Mouse (Mus musculus) C2C12 (cell line): ENCODE results near the gene Ufc1. TPM values are rescaled to one million over a fixed set of nuclear protein-coding genes. Genes with fewer than 3 reads are reported as not detected.
"Not testable (repeated sequence)": the region's sequence is repeated elsewhere in the genome, so short reads cannot be mapped to it uniquely, and the experiment has no call there.

Experiments
- H3K27me3 ChIP-seq: one replicate; pipeline ENCODE4 v1.6.1; 2011; ENCODE audit not compliant: control insufficient read depth, insufficient read depth, insufficient read length
- H3K36me3 ChIP-seq: one replicate; pipeline ENCODE4 v1.6.1; 2011; ENCODE audit not compliant: control insufficient read depth, insufficient read depth
- H3K4me3 ChIP-seq: one replicate; pipeline ENCODE4 v1.5.1; 2011; ENCODE audit warnings: mild to moderate bottlenecking, control low read depth; ENCODE audit not compliant: poor library complexity, insufficient read depth, severe bottlenecking
- H3K79me2 ChIP-seq: one replicate; pipeline ENCODE4 v1.6.1; 2011; ENCODE audit not compliant: control insufficient read depth, insufficient read depth
- H3K79me3 ChIP-seq: one replicate; pipeline ENCODE4 v1.6.1; 2011; ENCODE audit warnings: low read depth, control low read depth
- H3ac ChIP-seq: one replicate; pipeline ENCODE3; 2011; ENCODE audit warnings: low read depth; ENCODE audit not compliant: control insufficient read depth, insufficient read length
- CEBPB ChIP-seq: IDR thresholded peaks from one replicate; pipeline ENCODE4 v1.6.1; 2011; ENCODE audit warnings: low read depth, mild to moderate bottlenecking, control low read depth, moderate library complexity
- CTCF ChIP-seq: IDR thresholded peaks from one replicate; pipeline ENCODE4 v1.5.1; 2011; ENCODE audit not compliant: control insufficient read depth, insufficient read depth, insufficient read length
- FOSL1 ChIP-seq: IDR thresholded peaks from one replicate; pipeline ENCODE4 v1.8.0; 2011; ENCODE audit warnings: mild to moderate bottlenecking, low read length; ENCODE audit not compliant: poor library complexity, insufficient read depth, severe bottlenecking
- MAX ChIP-seq: IDR thresholded peaks from one replicate; pipeline ENCODE4 v1.6.1; 2011; ENCODE audit warnings: mild to moderate bottlenecking, control low read depth
- MYOD1 ChIP-seq: IDR thresholded peaks from one replicate; pipeline ENCODE4 v1.6.1; 2011; ENCODE audit warnings: low read depth; ENCODE audit not compliant: control insufficient read depth, insufficient read length
- MYOG ChIP-seq: IDR thresholded peaks from one replicate; pipeline ENCODE4 v1.6.1; 2011; ENCODE audit not compliant: control insufficient read depth, insufficient read length; ENCODE audit errors: extremely low read depth
- USF1 ChIP-seq: IDR thresholded peaks from one replicate; pipeline ENCODE4 v1.6.1; 2011; ENCODE audit warnings: low read depth, mild to moderate bottlenecking, control low read depth, moderate library complexity
- polyA plus RNA-seq: library from polyadenylated mRNA; unstranded; fragments of >200 nt; fragmentation: generic; extraction: Trizol; gene quantifications from one replicate; pipeline ENCODE4 v1.2.1, GENCODE M21; 2012; ENCODE audit warnings: missing spikeins

Ufc1 gene
- polyA plus RNA-seq, 1 experiment: 100 TPM

DNA sequence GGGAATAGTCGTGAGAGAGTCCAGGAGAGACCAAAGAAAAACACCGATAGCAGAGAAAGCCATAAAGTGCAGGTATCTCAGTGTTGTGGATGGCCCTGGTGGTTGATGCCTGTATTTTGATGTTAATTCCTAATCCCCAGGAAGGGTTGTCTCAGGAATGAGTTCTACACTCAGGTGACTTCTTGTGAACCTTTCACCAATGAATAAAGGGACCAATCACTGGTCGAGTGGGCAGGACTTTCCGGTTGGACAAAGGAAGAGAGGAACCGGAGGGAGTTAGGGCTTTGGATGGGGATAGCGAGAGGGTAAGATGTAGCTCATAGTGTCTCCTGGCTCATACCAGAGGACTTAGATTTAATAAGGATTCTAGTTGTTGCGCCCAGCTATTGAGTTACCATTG, 24.9 kb upstream of the Ufc1 start:
- TF ChIP-seq MYOG (no peak), MAX (no peak), CEBPB (no peak), MYOD1 (no peak)
- no peak overlapping the region for H3K4me3 ChIP-seq
- no peaks in the 10 kb centered on the region for H3K79me3 ChIP-seq
- no peaks in the 10 kb centered on the region for H3K27me3 ChIP-seq
- H3ac ChIP-seq: no peak overlapping the region
- H3K36me3 ChIP-seq: no peaks in the 10 kb centered on the region
- peaks cover 14% of the 10 kb centered on the region for H3K79me2 ChIP-seq

DNA sequence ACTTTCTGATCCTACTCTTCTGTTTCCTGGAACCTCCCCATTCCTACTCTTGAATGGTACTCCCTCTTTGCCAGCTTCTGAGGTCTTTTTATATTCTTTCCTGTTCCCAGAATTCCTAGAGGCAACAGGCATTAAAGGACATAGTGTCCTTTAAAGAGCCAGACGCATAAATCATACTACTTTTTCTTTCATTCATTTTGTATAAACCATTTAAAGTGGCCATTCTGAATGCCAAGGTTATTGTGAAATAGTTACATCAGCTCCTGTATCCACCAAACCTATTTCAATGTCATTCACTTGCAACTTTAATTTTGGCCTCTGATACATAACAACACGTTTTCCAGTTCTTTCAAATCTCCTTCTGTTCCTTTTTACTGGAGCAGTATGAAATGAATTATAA, 14.5 kb upstream of the Ufc1 start:
- TF ChIP-seq FOSL1: no peak
- TF ChIP-seq MYOG: no peak
- no peak for TF ChIP-seq MYOD1
- no peak for TF ChIP-seq MAX
- no peak for TF ChIP-seq USF1
- no peak for TF ChIP-seq CTCF
- TF ChIP-seq CEBPB: no peak
- Histone ChIP-seq H3K27me3 (no peaks in the 10 kb centered on the region), H3K79me3 (no peaks in the 10 kb centered on the region), H3K36me3 (no peaks in the 10 kb centered on the region), H3K4me3 (no peak overlapping the region), H3K79me2 (no peaks in the 10 kb centered on the region), H3ac (no peak overlapping the region)

DNA sequence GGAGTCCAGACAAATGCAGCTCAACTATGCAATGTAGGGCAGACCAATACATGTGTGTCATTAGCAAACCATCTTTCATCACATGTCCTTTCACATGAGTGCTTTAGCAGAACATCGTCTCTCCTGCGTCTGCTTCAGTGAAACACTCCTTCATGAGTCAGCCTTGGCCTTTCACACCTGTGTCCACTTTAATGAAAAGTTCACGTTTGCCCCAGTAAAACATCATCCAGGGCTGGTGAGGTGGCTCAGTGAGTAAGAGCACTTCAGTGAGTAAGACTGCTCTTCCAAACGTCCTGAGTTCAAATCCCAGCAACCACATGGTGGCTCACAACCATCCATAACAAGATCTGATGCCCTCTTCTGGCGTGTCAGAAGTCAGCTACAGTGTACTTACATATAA, 11.3 kb upstream of the Ufc1 start:
- H3K27me3 ChIP-seq, H3K79me3 ChIP-seq, H3K4me3 ChIP-seq, H3ac ChIP-seq, H3K36me3 ChIP-seq, H3K79me2 ChIP-seq: not testable (repeated sequence)

DNA sequence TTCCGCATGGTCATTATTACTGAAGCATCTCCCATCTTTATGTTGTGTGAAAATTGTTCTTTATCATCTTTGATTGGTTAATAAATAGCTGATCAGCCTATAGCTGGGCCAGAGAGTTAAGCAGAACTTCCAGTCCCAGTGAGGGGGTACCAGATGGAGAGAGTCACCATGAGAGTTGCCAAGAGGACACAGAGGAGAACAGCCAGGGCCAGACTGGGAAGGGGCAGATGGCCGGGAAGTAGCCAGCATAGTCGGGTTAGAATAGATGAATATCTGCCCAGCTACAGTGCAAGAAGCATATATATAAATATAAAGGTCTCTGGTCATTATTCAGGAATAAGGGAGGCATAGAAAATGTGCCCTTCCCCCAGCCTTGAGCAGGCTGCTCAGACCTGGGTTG, 3.4 kb upstream of the Ufc1 start:
- no peak overlapping the region for H3K4me3 ChIP-seq
- TF ChIP-seq USF1 (no peak), CEBPB (no peak), FOSL1 (no peak), MYOG (no peak), MYOD1 (no peak), MAX (no peak), CTCF (no peak)

DNA sequence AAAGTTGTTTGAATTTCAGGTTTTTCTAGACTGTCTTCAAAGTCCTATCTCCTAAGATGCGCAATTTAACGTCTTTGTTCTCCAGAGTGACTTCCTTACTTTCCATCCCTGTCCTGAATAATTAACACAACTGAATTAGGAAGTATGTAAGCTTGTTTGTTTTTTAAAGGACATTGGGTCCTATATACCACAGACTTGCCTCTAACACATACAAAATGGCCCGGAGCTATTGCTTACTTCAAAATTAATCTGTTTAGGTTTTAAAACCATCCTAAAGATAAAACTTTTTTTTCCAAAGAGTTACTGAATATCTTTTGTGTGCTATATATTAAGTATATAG, 209 bp upstream of the Ufc1 start:
- Histone ChIP-seq H3K27me3 (no peaks in the 10 kb centered on the region), H3ac (no peak overlapping the region), H3K79me3 (peaks cover 11% of the 10 kb centered on the region), H3K4me3 (peak overlapping the region; percentile 80), H3K79me2 (peaks cover 37% of the 10 kb centered on the region), H3K36me3 (no peaks in the 10 kb centered on the region)
- no peak for TF ChIP-seq MAX
- no peak for TF ChIP-seq MYOG
- no peak for TF ChIP-seq MYOD1
- no peak for TF ChIP-seq FOSL1
- TF ChIP-seq CTCF: no peak
- no peak for TF ChIP-seq CEBPB
- no peak for TF ChIP-seq USF1

More for the DNA sequence above, 3.4 kb upstream of the Ufc1 start:
- H3K27me3 ChIP-seq: no peaks in the 10 kb centered on the region
- no peaks in the 10 kb centered on the region for H3K36me3 ChIP-seq
- H3K79me3 ChIP-seq: peaks cover 2% of the 10 kb centered on the region
- H3K79me2 ChIP-seq: peaks cover 11% of the 10 kb centered on the region
- H3ac ChIP-seq: no peak overlapping the region

DNA sequence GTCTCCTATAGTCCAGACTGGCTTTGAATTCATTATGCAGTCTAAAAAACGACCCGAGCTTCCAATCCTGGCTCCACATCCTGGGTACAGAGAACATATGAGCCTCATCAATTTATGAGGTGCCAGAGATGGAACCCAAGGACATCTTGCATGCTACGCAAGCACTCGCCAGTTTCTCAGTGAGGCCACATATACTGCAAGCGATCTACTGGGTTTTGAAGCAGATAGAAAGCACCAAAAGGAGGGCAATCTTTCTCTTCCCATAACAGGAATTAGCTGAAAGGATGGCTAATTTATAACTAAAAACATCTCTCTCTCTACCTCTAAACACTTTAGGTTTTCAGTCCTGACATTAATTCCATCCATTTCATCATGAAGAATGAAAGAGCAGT, 922 bp downstream of the Ufc1 start:
- peak overlapping the region; percentile 80 for H3K4me3 ChIP-seq
- TF ChIP-seq FOSL1 (no peak), MYOD1 (no peak), USF1 (no peak)
- peaks cover 42% of the 10 kb centered on the region for H3K79me2 ChIP-seq
- H3K36me3 ChIP-seq: peaks cover 8% of the 10 kb centered on the region
- H3ac ChIP-seq: peak overlapping the region; percentile 98
- H3K27me3 ChIP-seq: no peaks in the 10 kb centered on the region
- H3K79me3 ChIP-seq: peaks cover 11% of the 10 kb centered on the region
